Mouse (Mus musculus) stomach, postnatal 0 days (tissue): ENCODE measurements at regions not wholly inside any gene's neighbourhood (a gene's known extent, or its start where the extent isn't known, plus 50 kb on each side); places are given as distances from the start of the nearest gene placed in this dataset.

ENCODE experiments used
- ATAC-seq: fragments of 200-750 bp; cut with Nextera tagmentation; 2 replicates; pipeline ENCODE4 v1.8.0; 2017; ENCODE audit not compliant: low FRiP score, low TSS enrichment
- DNase-seq: peaks from one replicate; pipeline ENCODE4 v3.0.0-alpha.2; 2016; ENCODE audit warnings: low spot score
- H3K27ac ChIP-seq: fragments of 300-500 bp; sonication (generic); replicated peaks from 2 replicates; pipeline ENCODE4 v1.5.1; 2014; ENCODE audit warnings: mild to moderate bottlenecking, control low read depth
- H3K27me3 ChIP-seq: fragments of 300-500 bp; sonication (generic); 2 replicates; pipeline ENCODE4 v1.6.1; 2014; ENCODE audit warnings: low read length; ENCODE audit not compliant: control insufficient read depth, insufficient read depth
- H3K36me3 ChIP-seq: fragments of 300-500 bp; sonication (generic); 2 replicates; pipeline ENCODE4 v1.6.1; 2014; ENCODE audit warnings: low read length, mixed read lengths; ENCODE audit not compliant: control insufficient read depth, insufficient read depth
- H3K4me1 ChIP-seq: fragments of 300-500 bp; sonication (generic); replicated peaks from 2 replicates; pipeline ENCODE4 v1.6.1; 2014; ENCODE audit warnings: antibody characterized with exemption; ENCODE audit not compliant: control insufficient read depth, insufficient read depth
- H3K4me2 ChIP-seq: fragments of 300-500 bp; sonication (generic); replicated peaks from 2 replicates; pipeline ENCODE4 v1.6.1; 2014; ENCODE audit warnings: low read depth, mild to moderate bottlenecking, control low read depth, moderate library complexity
- H3K4me3 ChIP-seq: fragments of 300-500 bp; sonication (generic); 2 replicates; pipeline ENCODE4 v1.5.1; 2014; ENCODE audit warnings: low read depth, low read length, control low read depth
- H3K9ac ChIP-seq: fragments of 300-500 bp; sonication (generic); 2 replicates; pipeline ENCODE4 v1.6.1; 2014; ENCODE audit warnings: mild to moderate bottlenecking, low read length, control low read depth, mixed read lengths
- H3K9me3 ChIP-seq: fragments of 300-500 bp; sonication (generic); 2 replicates; pipeline ENCODE4 v1.6.1; 2016; ENCODE audit warnings: low read length; ENCODE audit not compliant: control insufficient read depth
- CTCF ChIP-seq: IDR thresholded peaks from 2 replicates; pipeline ENCODE4 v1.5.1; 2016; ENCODE audit warnings: antibody characterized with exemption, low read depth, mild to moderate bottlenecking, moderate library complexity
- EP300 ChIP-seq: optimal IDR thresholded peaks from 2 replicates; pipeline ENCODE3; 2016; ENCODE audit warnings: antibody characterized with exemption
- WGBS: fragments of 180-500 bp; shearing (Covaris S2); extraction: QIAGEN DNeasy Blood & Tissue Kit; methylation state at CpG from one replicate; pipeline ENCODE4 v1.1.7; 2014; 5-methylcytosine and 5-hydroxymethylcytosine counted together

DNA sequence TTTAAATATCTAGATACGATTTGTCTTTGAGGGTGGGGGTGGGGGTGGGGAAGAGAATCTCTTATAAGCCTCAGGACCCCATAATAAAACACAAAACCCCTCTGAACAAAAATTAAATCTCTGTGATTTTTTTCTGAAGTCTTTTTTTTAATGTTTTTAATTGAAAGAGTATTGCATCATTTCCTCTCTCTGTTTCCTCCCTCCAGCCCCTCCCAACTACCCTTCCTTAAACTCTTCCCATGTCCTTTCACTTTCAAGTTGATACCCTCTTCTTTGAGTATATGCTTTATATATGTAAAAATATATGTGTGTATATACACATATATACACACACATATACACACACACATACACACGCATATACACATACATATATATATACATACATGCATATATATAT is 58.6 kb upstream of the Mbip start:
- no peaks in the 10 kb centered on the region for H3K27me3 ChIP-seq
- DNase-seq = no peak
- no peak for ATAC-seq
- H3K27ac ChIP-seq = no peak overlapping the region
- 85% methylated on average over 2 of the region's 2 CpGs for WGBS
- H3K9me3 ChIP-seq = no peaks in the 10 kb centered on the region
- H3K36me3 ChIP-seq = no peaks in the 10 kb centered on the region
- no peaks in the 10 kb centered on the region for H3K4me1 ChIP-seq
- H3K4me2 ChIP-seq = no peak overlapping the region
- no peak overlapping the region for H3K9ac ChIP-seq
- TF ChIP-seq CTCF (no peak), EP300 (no peak)
- no peak overlapping the region for H3K4me3 ChIP-seq

DNA sequence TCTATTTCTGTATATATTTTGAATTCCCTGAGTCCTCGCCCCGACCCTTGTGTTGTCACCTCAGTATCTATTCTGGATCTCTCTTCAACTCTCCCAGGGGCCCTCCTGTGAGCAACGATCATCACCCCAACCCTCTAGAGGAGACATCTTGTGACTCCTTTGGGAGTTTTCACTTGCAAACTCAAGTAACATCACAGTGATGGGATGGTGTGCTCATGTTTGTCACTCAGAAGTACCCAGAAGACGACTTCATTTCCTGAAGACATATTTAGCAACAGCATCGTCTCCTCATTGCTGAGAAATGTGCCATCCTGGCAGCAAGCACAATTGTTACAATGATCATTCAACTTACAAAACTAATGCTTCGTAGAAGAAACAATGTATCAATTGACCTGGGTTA is 57.9 kb upstream of the Mbip start:
- ATAC-seq (no peak), DNase-seq (no peak)
- no peak overlapping the region for H3K4me3 ChIP-seq
- 69% methylated on average over 6 of the region's 6 CpGs for WGBS
- H3K4me2 ChIP-seq = no peak overlapping the region
- no peak overlapping the region for H3K9ac ChIP-seq
- TF ChIP-seq CTCF (no peak), EP300 (no peak)
- H3K9me3 ChIP-seq = no peaks in the 10 kb centered on the region
- no peaks in the 10 kb centered on the region for H3K27me3 ChIP-seq
- H3K4me1 ChIP-seq = no peaks in the 10 kb centered on the region
- no peaks in the 10 kb centered on the region for H3K36me3 ChIP-seq
- H3K27ac ChIP-seq = no peak overlapping the region

DNA sequence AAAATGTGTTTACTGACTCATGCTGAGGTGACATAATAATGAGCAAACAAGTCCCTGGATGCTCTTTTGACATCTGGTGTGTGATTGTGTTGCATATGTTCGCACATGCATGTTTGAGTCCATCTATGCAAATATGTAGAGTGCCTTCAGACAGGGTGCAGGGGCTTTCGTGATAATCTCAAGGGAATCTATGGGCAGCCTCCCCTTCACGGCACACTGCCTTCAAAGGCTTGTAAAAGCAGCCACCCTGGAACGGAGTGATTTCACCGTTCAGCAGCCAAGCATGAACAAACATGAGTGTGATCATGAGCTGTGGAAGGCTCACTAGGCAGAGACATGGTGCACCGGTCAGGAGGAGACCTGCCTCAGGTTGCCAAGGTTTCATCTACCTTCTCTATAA is 57.1 kb upstream of the Mbip start:
- no peak for TF ChIP-seq EP300
- no peak for TF ChIP-seq CTCF
- ATAC-seq (no peak), DNase-seq (no peak)
- Histone ChIP-seq H3K4me3 (no peak overlapping the region), H3K4me2 (no peak overlapping the region), H3K9ac (no peak overlapping the region), H3K36me3 (no peaks in the 10 kb centered on the region), H3K4me1 (no peaks in the 10 kb centered on the region), H3K27me3 (no peaks in the 10 kb centered on the region), H3K27ac (no peak overlapping the region), H3K9me3 (no peaks in the 10 kb centered on the region)
- 73% methylated on average over 6 of the region's 6 CpGs for WGBS

DNA sequence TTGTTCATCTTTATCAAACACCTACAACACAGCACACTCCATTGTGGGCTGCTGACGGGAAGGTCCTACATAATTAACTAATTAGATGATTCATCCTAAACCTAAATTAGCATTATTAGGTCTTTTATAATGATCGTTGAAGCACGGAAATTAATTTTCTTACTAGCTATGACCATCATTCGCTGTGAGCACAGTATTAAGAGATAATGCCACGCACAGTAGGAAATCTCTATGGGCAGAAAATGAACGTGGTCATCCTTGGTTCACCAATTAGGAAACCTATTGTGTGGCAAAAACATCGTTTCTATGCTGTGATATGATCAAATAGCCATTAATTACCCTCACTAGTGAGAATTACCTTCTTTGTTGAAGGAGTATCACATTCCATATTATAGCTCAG is 56.4 kb upstream of the Mbip start:
- ATAC-seq (no peak), DNase-seq (no peak)
- Histone ChIP-seq H3K4me1 (no peaks in the 10 kb centered on the region), H3K27ac (no peak overlapping the region), H3K36me3 (no peaks in the 10 kb centered on the region), H3K9ac (no peak overlapping the region), H3K9me3 (no peaks in the 10 kb centered on the region), H3K4me2 (no peak overlapping the region), H3K27me3 (no peaks in the 10 kb centered on the region), H3K4me3 (no peak overlapping the region)
- no peak for TF ChIP-seq CTCF
- TF ChIP-seq EP300 = no peak
- WGBS = 81% methylated on average over 7 of the region's 7 CpGs
